Mouse (Mus musculus): Measurements from ENCODE around the gene Mpo.

Gene Mpo

DNA sequence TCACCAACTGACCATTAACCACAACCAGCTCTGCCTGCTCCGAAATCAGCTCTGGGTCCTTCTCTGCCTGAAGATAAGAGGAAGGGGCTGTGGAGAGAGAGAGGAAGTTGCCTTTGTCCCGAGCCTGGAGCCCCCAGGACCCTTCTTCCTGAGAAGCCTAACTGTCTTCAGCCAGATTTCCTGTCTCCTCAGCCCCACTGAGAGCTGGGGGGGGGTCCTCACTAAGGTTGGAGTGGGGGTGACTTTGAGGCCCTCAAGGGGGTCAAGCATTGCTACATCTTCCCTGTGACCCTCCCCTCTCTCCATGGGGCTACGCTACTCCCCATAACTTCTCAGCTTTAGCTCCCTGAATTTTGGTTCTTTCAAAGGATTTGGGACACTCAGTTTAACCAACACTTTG is at the start of gene Mpo:
Gene Mpo, plus strand, starts transcription at position 122 of the 400 bp plus-strand sequence.
- DNase-seq (ENCODE audit: low spot score): no peak

DNA sequence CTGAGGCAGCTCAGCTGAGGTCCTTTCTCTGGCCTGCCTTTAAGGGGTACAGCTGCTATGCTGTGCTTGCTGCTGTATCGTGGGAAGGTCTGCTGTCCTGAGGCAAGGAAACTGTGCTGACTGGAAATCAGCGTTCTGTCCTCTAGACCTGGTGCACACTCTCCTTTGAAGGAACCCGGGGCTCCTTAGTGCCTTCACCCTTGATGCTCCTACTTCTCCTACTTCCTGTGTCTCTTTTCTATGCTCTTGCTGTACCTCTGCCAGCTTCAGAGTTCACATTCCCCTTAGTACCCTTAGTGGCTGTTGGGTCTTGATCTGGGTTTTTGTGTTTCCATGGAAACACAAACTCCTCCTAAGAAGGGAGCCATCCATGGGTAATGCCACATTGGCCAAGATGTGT is 49.7 kb upstream of the Mpo start:
- DNase-seq (ENCODE audit: low spot score): no peak

GRCm38 (mm10) chr11:87744964-87745363 is 48.4 kb upstream of the Mpo start:
- no peak for DNase-seq (ENCODE audit: low spot score)

DNA sequence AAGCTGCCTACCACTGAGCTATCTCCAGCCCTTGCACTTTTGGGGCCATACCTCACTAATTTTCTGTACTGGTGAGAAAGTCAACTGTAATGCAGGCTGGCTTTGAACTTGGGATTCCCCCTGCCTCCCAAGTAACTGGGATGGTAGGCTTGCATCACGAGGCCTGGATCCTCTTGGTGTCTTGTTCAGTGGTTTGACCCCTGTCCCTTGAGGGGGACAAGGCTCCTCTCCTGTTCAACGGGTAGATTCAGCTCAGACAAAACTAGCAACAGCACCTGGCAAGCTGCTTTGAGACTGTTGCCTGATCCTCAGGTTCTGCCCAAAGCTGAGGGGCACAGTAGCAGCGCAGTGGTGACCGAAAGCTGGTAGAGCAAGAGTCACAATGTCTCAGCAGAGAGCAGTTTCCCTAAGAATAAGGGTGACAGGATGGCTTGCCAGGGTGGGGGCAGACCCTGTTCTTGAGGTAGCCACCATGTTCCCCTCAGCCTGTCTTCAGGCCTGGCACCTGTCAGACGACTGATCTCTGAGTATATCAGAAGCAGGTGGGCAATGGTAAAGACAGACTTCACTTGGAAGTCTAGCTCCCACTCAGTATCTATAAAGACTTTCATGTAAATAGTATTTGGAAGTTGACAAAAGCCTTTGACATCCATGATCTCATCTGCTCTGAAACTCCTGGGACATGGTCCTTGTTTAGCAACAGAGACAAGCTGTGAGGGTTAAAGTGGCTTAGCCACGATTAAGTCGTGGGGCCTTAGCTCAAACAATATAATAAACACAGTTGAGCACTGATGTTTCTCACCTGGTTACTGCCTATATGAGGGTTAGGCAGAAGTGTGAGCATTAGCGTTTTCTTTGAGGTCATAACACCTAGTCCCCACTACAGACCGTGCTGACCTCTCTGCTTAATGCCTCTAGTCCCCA is 47.5 kb upstream of the Mpo start:
- DNase-seq (ENCODE audit: low spot score): no peak

DNA sequence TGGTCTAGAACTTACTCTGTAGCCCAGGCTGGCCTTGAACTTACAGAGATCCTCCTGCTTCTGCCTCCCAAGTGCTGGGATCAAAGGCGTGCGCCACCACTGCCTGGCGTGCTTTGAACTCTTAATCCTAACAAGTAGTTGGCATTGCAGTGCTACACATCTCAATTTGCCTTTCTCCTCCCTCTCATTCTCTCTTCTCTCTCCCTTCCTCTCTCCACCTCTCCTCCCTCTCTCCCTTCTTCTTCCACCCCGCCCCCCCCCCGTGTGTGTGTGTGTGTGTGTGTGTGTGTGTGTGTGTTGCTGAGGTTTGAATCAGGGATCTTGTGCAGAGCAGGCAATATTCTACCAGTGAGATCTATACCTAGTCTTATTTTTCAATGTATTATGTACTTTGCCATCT is 46.1 kb upstream of the Mpo start:
- DNase-seq (ENCODE audit: low spot score): no peak

DNA sequence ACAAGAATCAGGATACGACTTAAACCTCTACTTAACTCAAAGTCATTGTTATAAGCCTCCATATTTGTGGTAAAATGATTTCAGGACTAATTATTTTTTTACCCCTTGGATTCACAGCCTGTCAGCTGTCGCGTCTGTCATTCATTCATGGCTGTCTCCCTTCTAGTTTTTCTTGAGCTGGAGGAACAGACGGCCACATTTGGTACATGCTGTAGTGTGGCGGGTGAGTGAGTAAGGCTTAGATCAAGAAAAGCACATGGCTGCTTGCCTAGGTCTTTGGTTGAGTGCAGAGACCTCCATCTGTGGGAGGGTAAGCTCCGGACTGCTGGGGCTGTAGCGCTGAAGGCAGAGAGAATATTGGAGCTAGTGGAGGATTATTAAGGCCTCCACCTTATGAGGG is 45.7 kb upstream of the Mpo start:
- no peak for DNase-seq (ENCODE audit: low spot score)

GRCm38 (mm10) chr11:87748132-87749119 is 45.0 kb upstream of the Mpo start:
- DNase-seq (ENCODE audit: low spot score): no peak

GRCm38 (mm10) chr11:87749192-87750042 is 44.0 kb upstream of the Mpo start:
- peak; percentile 73 for DNase-seq (ENCODE audit: low spot score)

GRCm38 (mm10) chr11:87750043-87750421 is 43.3 kb upstream of the Mpo start:
- DNase-seq (ENCODE audit: low spot score): no peak

- no peak for DNase-seq (ENCODE audit: low spot score)
These were observed 42.9 kb upstream of the Mpo start for GRCm38 (mm10) chr11:87750521-87750920.

GRCm38 (mm10) chr11:87751031-87751430 is 42.4 kb upstream of the Mpo start:
- DNase-seq (ENCODE audit: low spot score): no peak

DNA sequence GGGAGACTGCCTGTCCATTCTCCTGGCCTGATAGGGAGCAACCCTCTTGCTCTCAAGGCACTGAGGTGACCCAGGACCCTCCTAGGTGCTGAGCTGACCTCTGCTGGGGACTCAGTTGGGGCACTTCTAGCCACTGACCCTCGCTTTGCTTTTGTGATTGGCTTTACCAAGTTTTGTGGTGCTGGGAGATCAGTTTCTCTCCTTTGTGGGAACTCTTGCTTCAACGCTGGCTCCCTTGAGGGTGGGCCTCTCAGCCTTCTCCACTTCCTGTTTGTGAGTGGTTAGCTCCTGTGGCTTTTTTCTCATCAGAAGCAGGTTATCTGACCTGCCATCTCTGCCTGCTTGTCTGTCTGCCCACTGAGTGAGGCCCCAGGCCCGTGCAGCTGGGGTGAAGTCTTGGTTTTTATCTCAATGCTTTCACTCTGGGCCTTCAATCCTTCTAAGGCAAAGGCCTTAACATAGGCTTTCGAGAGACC is 41.9 kb upstream of the Mpo start:
- DNase-seq (ENCODE audit: low spot score): no peak

DNA sequence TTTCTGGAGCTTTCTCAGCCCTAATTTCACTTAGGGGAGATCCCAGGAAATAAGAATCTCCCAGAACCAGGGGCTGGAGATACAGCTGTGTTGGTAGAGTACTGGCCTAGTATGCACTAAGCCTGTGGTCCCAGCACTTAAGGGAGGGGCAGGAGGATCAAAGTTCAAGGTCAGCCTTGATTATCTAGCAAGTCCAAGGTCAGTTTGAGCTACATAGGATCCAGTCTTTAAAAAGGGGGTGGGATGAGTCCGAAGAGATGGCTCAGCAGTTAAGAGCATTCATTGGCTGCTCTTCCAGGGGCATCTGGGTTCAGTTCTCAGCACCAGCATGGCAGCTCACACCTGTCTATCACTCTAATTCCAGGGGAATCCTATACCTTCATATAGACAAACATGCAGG is 41.1 kb upstream of the Mpo start:
- no peak for DNase-seq (ENCODE audit: low spot score)

GRCm38 (mm10) chr11:87753255-87753654 is 40.1 kb upstream of the Mpo start:
- no peak for DNase-seq (ENCODE audit: low spot score)

DNA sequence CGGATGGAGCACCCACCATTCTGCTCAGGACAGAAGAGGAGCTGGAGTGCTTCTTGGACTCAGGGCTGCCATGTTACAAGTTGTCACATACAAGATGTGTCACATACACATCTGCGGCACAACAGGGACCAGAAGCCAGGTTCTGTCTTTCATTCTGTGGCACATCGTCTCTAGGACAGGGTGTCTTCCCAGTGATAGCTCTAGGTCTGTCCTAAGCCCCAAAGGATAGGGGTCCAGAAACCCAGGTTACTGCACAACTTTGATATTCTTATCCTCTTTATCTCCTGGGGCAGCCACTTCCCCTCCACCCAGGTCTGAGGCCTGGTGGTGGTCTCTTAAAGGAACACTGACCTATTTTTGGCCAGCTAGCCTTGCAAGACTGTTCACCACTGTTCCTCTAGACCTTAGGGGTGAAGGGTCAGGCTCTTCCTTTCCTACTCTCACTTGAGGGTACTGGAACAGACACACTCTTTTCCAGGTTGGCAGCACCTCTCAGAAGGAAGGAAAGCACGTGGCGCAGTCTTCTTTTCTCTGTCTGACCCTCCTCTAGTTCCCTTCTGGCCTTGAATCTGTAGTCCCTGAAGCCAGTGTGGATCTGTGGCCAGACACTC is 39.4 kb upstream of the Mpo start:
- DNase-seq (ENCODE audit: low spot score): no peak

DNA sequence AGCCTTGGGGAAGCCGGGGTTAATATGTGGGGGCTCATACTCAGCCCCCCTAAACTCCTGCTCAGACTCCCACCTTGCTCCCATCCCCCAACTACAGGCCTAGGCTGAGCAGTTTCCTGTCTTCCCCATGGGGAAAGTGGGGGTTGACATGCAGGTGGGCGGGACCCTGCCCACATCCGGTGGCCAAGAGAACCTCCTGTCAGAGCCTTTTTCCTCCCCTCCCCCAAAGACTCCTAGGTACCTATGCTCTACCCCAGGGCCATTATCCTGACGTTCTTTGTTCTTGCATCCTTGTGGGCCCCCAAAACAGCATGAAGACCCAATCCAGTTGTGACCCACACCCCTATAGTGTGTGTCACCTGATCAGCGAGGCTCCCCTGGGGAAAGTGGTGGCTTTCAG is 38.8 kb upstream of the Mpo start:
- DNase-seq (ENCODE audit: low spot score): no peak

GRCm38 (mm10) chr11:87755360-87756017 is 37.9 kb upstream of the Mpo start:
- peak; percentile 74 for DNase-seq (ENCODE audit: low spot score)

- peak; percentile 48 for DNase-seq (ENCODE audit: low spot score)
These were observed 37.0 kb upstream of the Mpo start for GRCm38 (mm10) chr11:87756251-87756820.

DNA sequence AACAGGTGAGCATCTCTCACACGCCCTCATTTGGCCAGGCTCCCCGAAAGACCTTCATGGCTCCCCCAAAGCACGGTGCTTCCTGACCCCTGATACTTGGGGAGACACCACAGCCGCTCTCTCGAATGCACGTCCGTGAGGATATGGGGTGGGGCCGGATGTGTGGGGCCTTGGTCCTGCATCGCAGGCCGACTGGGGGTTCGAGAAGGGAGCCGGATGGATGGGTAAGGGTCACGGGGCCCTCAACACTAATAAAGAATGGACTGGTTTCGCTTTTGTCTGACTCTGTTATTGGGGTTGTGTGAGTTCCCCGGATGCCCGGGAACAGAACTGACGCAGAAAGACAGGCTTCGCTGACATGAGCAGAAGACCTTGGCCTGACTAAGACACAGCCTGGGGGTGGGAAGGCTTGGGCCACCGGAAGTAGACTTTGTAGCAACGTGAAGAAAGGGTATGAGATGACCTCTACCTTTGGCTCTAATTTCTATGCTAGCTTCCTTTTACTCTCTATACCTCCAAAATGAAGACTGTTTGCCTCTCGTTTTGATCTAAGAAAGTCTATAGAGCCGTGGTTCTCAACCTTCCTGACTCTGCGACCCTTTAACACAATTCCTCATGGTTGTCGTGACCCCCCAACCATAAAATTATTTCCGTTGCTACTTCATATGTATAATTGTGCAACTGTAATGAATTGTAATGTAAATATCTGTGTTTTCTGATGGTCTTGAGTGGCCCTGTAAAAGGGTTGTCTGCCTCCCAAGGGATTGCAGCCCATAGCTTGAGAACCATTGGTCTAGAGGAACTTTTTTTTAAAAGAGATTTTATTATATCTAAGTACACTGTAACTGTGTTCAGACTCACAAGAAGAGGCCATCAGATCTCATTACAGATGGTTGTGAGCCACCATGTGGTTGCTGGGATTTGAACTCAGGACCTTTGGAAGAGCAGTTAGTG is 36.1 kb upstream of the Mpo start:
- no peak for DNase-seq (ENCODE audit: low spot score)

All from layer of hippocampus, adult 11-12 months (tissue).